Mouse (Mus musculus): Measurements from ENCODE around the gene Zswim4. TPM values are rescaled to one million over a fixed set of nuclear protein-coding genes. Genes with fewer than 3 reads are reported as not detected.

Gene Zswim4
- polyA plus RNA-seq, 1 experiment from 2014 or later: 44.0 TPM

GRCm38 (mm10) chr8:84220105-84220504, 16.8 kb downstream of the Zswim4 start:
- Histone ChIP-seq H3K9ac (no peak overlapping the region), H3K36me3 (ENCODE audit: poor library complexity, severe bottlenecking) (peaks cover 98% of the 10 kb centered on the region), H3K4me2 (no peak overlapping the region), H3K9me3 (replicated peaks) (no peaks in the 10 kb centered on the region), H3K27me3 (no peaks in the 10 kb centered on the region), H3K27ac (no peak overlapping the region), H3K4me1 (no peaks in the 10 kb centered on the region), H3K4me3 (no peak overlapping the region)
- no peak for ATAC-seq
- WGBS: 89% methylated on average over 7 of the region's 7 CpGs

DNA sequence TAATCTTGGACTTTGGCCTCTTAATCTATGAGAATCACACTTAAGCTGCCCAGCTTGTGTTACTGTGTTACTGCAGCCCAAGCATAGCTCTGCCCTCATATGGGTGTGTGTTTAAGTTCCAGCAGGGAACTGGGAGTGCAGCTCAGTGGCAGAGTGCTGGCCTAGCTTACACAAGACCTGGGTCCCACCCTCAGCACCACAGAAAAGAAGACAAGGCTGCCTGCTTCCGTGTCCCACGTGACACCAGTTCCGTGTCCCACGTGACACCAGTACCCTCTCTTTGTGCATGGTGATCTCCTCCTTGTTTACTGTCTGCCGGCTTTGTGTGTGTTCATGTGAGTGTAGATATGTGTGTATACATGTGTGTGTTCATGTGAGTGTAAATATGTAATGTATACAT, 18.7 kb downstream of the Zswim4 start:
- no peak overlapping the region for H3K4me3 ChIP-seq
- no peaks in the 10 kb centered on the region for H3K4me1 ChIP-seq
- H3K9me3 ChIP-seq (replicated peaks): no peaks in the 10 kb centered on the region
- H3K36me3 ChIP-seq (ENCODE audit: poor library complexity, severe bottlenecking): peaks cover 98% of the 10 kb centered on the region
- ATAC-seq: no peak
- no peaks in the 10 kb centered on the region for H3K27me3 ChIP-seq
- 96% methylated on average over 5 of the region's 5 CpGs for WGBS
- no peak overlapping the region for H3K27ac ChIP-seq
- no peak overlapping the region for H3K9ac ChIP-seq
- no peak overlapping the region for H3K4me2 ChIP-seq

DNA sequence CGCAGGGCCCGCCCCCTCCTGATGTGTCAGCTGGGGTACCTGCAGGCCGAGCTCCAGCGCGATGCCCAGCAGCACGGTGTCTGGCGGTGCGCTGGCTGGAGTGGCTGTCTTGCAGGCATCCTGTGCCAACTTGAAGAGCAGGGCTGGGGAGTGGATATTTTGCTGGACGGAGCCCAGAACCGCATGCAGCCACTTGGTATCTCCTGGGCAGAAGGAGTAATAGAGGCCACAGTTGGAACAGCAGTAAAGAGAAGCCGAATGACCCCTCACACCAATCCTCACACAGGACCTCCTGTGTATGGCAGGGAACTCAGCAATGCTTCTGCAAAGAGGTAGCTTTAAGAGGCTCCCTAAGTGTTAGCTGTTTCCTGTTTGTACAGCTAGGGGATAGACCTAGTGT, 19.6 kb downstream of the Zswim4 start:
- H3K4me1 ChIP-seq: no peaks in the 10 kb centered on the region
- 97% methylated on average over 11 of the region's 11 CpGs for WGBS
- no peak overlapping the region for H3K4me2 ChIP-seq
- H3K9me3 ChIP-seq (replicated peaks): no peaks in the 10 kb centered on the region
- H3K27ac ChIP-seq: no peak overlapping the region
- ATAC-seq: no peak
- H3K9ac ChIP-seq: no peak overlapping the region
- peaks cover 98% of the 10 kb centered on the region for H3K36me3 ChIP-seq (ENCODE audit: poor library complexity, severe bottlenecking)
- H3K27me3 ChIP-seq: no peaks in the 10 kb centered on the region
- no peak overlapping the region for H3K4me3 ChIP-seq

DNA sequence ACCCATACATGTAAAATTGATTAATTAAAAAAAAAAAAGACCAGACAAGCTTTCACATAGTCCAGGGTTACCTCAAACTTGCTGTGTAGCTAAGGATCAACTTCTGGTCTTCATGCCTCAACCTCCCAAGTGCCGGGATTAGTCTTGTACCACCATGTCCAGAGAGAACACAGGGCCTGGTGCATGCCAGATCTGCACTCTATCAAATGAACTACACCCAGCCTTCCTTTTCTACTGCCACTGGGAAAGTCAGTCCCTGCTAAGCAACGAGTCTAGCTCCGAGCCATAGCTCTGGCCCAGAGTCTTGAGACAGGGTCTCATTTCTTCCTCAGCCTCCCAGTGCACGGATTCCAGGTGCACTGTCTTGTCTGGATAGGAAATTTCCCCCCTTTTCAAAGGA, 23.6 kb downstream of the Zswim4 start:
- no peak for ATAC-seq
- WGBS: 89% methylated on average over 4 of the region's 4 CpGs

GRCm38 (mm10) chr8:84211881-84212563, 24.8 kb downstream of the Zswim4 start:
- Histone ChIP-seq H3K4me2 (no peak overlapping the region), H3K36me3 (ENCODE audit: poor library complexity, severe bottlenecking) (peaks cover 77% of the 10 kb centered on the region), H3K27ac (no peak overlapping the region), H3K9ac (no peak overlapping the region), H3K4me3 (no peak overlapping the region), H3K9me3 (replicated peaks) (no peaks in the 10 kb centered on the region), H3K27me3 (no peaks in the 10 kb centered on the region), H3K4me1 (peaks cover 29% of the 10 kb centered on the region)
- WGBS: 93% methylated on average over 31 of the region's 31 CpGs
- no peak for ATAC-seq

More for the DNA sequence above, 23.6 kb downstream of the Zswim4 start:
- no peaks in the 10 kb centered on the region for H3K9me3 ChIP-seq (replicated peaks)
- H3K36me3 ChIP-seq (ENCODE audit: poor library complexity, severe bottlenecking): peaks cover 90% of the 10 kb centered on the region
- no peaks in the 10 kb centered on the region for H3K27me3 ChIP-seq
- H3K9ac ChIP-seq: no peak overlapping the region
- H3K4me2 ChIP-seq: no peak overlapping the region
- peaks cover 22% of the 10 kb centered on the region for H3K4me1 ChIP-seq
- no peak overlapping the region for H3K27ac ChIP-seq
- H3K4me3 ChIP-seq: no peak overlapping the region

DNA sequence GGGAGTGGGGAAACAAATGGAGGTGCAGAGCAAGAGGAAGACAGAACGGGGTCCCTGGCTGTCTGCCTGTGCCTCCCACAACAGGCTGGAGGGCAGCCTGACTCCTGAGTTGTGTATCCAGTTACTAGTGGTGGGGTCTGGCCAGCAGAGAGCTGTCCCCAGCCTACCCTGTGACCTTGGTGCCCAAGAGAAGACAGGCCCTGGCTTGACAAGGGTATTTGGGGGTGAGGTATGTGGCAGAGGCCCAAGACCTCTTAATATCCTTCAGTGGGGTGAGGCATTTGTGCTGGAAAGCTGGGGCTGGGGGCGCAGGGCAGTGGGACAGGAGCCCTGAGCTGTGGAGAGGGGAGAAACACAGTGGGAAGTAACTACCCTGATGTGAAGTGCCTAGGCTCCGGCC, 25.7 kb downstream of the Zswim4 start:
- 98% methylated on average over 3 of the region's 3 CpGs for WGBS
- no peak overlapping the region for H3K27ac ChIP-seq
- H3K27me3 ChIP-seq: no peaks in the 10 kb centered on the region
- H3K9ac ChIP-seq: no peak overlapping the region
- H3K4me2 ChIP-seq: no peak overlapping the region
- no peak for ATAC-seq
- no peaks in the 10 kb centered on the region for H3K9me3 ChIP-seq (replicated peaks)
- peaks cover 29% of the 10 kb centered on the region for H3K4me1 ChIP-seq
- H3K4me3 ChIP-seq: no peak overlapping the region
- H3K36me3 ChIP-seq (ENCODE audit: poor library complexity, severe bottlenecking): peaks cover 69% of the 10 kb centered on the region

DNA sequence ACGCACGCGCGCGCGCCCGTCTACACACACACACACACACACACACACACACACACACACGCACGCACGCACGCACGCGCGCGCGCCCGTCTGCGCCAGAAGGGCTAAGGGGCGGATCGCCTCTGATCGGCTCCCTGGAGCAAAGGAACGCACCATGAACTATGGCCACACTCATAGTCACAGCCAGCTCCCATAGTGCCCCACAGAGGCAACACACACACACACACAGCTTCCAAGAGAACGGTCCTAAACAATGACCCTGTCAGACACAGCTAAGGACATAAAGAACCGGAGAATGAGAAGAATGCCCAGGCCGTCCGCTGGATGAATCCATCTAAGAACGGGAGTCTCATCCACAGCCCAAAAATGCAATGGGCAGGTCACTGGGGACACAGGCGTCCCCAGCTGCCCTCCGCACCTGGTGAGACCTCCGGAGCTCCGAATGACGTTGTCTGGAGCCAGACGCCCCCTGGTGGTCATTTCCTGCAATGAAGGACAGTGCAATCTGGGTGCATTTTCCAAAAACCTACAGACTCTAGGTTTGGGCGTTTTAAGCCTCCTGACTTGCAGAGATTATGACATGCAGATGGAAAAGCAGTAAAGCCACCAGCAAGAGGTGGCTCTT, 26.6 kb downstream of the Zswim4 start:
- H3K4me3 ChIP-seq: no peak overlapping the region
- H3K27me3 ChIP-seq: no peaks in the 10 kb centered on the region
- peak overlapping the region; percentile 26; the same call in 1 of the 2 replicates for H3K9ac ChIP-seq
- no peaks in the 10 kb centered on the region for H3K9me3 ChIP-seq (replicated peaks)
- H3K36me3 ChIP-seq (ENCODE audit: poor library complexity, severe bottlenecking): peaks cover 60% of the 10 kb centered on the region
- H3K4me1 ChIP-seq: peaks cover 29% of the 10 kb centered on the region
- peak overlapping the region; percentile 37 for H3K4me2 ChIP-seq
- H3K27ac ChIP-seq: no peak overlapping the region; the same call in 1 of the 2 replicates
- peak; percentile 50 for ATAC-seq
- 51% methylated on average over 29 of the region's 34 CpGs for WGBS

DNA sequence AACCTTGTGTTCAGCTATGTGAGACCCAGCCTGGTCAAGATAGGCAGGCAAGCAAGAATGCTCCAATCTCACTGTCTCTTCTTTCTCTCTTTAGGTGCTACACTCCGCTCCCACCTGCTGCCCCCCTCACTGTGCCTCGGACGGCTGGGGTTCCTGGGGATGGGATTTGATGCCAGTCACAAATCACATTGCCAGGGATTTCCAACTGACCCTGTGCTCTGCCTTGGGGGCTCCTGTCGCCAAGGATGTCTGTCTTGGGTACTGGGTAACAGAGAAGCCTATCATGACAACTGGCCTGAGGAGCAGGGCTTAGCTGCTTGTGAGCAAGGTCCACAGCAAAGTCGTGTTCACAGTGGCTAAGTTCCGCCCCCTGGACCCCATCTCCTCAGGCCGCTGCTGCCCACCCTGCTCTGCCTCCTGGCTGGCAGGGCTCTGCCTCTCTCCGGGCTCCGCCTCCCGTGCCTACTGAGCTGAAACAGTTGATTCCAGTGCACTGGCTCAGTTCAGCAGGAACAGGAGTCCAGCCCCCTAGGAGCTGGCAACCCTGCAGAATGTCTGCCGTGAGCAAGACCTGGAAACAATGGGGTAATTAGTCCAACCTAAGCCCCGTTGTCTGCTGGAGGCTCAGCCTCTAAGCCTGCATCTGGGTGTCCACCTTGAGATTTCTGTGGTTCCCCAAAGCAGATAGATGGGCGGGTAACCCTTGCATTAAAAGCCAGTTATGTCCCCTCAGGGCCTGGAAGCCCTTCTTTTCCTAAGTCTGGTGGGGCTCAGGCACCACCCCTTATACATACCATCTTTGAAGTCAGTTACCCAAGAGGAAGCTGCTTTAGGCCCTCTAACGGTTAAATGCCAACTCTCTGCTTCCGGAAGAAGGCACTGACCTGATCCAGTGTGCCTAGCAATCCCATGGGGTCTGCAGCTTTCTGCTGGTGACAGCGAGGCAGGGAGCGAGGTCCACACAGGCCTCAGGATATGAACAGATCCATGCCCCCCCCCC, 28.2 kb downstream of the Zswim4 start:
- Histone ChIP-seq H3K4me2 (no peak overlapping the region), H3K9ac (no peak overlapping the region), H3K36me3 (ENCODE audit: poor library complexity, severe bottlenecking) (peaks cover 44% of the 10 kb centered on the region), H3K4me3 (no peak overlapping the region), H3K27me3 (no peaks in the 10 kb centered on the region), H3K9me3 (replicated peaks) (no peaks in the 10 kb centered on the region), H3K27ac (peak overlapping the region; percentile 58), H3K4me1 (peaks cover 34% of the 10 kb centered on the region)
- ATAC-seq: peak; percentile 17; the same call in 1 of the 2 replicates
- WGBS: 33% methylated on average over 17 of the region's 17 CpGs

GRCm38 (mm10) chr8:84207811-84208210, 29.0 kb downstream of the Zswim4 start:
- ATAC-seq: no peak
- 59% methylated on average over 7 of the region's 7 CpGs for WGBS
- peak overlapping the region; percentile 58 for H3K27ac ChIP-seq
- no peaks in the 10 kb centered on the region for H3K27me3 ChIP-seq
- peaks cover 43% of the 10 kb centered on the region for H3K4me1 ChIP-seq
- no peak overlapping the region for H3K9ac ChIP-seq
- no peak overlapping the region for H3K4me3 ChIP-seq
- no peaks in the 10 kb centered on the region for H3K9me3 ChIP-seq (replicated peaks)
- H3K4me2 ChIP-seq: no peak overlapping the region
- peaks cover 35% of the 10 kb centered on the region for H3K36me3 ChIP-seq (ENCODE audit: poor library complexity, severe bottlenecking)

- H3K4me2 ChIP-seq: no peak overlapping the region
- no peaks in the 10 kb centered on the region for H3K27me3 ChIP-seq
- 90% methylated on average over 3 of the region's 3 CpGs for WGBS
- peaks cover 24% of the 10 kb centered on the region for H3K36me3 ChIP-seq (ENCODE audit: poor library complexity, severe bottlenecking)
- H3K4me3 ChIP-seq: no peak overlapping the region
- peaks cover 51% of the 10 kb centered on the region for H3K4me1 ChIP-seq
- no peak overlapping the region for H3K9ac ChIP-seq
- H3K27ac ChIP-seq: no peak overlapping the region
- no peaks in the 10 kb centered on the region for H3K9me3 ChIP-seq (replicated peaks)
- no peak for ATAC-seq
Observed at GRCm38 (mm10) chr8:84206666-84207065, 30.2 kb downstream of the Zswim4 start.

DNA sequence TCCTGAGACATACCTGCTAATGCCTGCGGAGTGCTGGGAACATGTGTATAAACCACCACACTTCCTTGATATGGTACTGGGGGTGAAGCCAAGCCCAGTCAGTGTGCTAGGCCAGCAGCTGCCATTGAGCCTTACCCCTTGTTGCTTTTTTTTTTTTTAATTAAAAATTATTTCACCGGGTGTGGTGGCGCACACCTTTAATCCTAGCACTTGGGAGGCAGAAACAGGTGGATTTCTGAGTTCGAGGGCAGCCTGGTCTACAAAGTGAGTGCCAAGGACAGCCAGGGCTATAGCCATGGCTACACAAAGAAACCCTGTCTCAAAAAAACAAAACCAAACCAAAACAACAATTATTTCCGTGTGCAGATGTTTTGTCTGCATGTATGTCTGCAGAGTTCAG, 31.8 kb downstream of the Zswim4 start:
- Histone ChIP-seq H3K9ac (no peak overlapping the region), H3K4me2 (no peak overlapping the region), H3K27ac (no peak overlapping the region), H3K27me3 (no peaks in the 10 kb centered on the region), H3K36me3 (ENCODE audit: poor library complexity, severe bottlenecking) (peaks cover 8% of the 10 kb centered on the region; the same call in 1 of the 2 replicates), H3K4me3 (no peak overlapping the region), H3K9me3 (replicated peaks) (no peaks in the 10 kb centered on the region), H3K4me1 (peaks cover 61% of the 10 kb centered on the region)
- ATAC-seq: no peak
- 92% methylated on average over 5 of the region's 5 CpGs for WGBS
